In genomic region chr4:45493786-45494400, GRCm38 (mm10) we compare ENCODE assay signal across 11 mouse cellular contexts. TPM values are rescaled to one million over a fixed set of nuclear protein-coding genes. Genes with fewer than 3 reads are reported as not detected.
DNase-seq lines count a peak whose midpoint lies in the region; ATAC-seq and TF ChIP-seq lines count a peak whose summit lies in the region.
"Had no signal": no experiment of that assay in that cellular context is flagged by ENCODE, and none has a peak within 500 bp of the region (broad histone marks: within the 10 kb centered on the region; RNA-seq: fewer than 3 reads in every experiment).

No protein-coding gene starts in this region.

- no peak overlapping the region for H3K4me3 ChIP-seq in gastrocnemius, adult 2 months
- no peak overlapping the region for H3K4me3 ChIP-seq in kidney, embryonic 16.5 days (ENCODE audit: low read length)
- H3K4me3 ChIP-seq in forebrain, embryonic 14.5 days (ENCODE audit: low read depth, low read length), result no peak overlapping the region
- H3K4me3 ChIP-seq in midbrain, embryonic 16.5 days (ENCODE audit: low read depth, low read length), result no peak overlapping the region
- H3K4me3 ChIP-seq: midbrain, embryonic 12.5 days had no signal

- 44% methylated on average over 6 of the region's 6 CpGs for WGBS in kidney, embryonic 16.5 days
- WGBS in forebrain, embryonic 14.5 days, result 29% methylated on average over 6 of the region's 6 CpGs
- WGBS in midbrain, embryonic 16.5 days, result 23% methylated on average over 6 of the region's 6 CpGs

- 0 out of 2 replicates have a peak overlapping the region, but pooled peaks have one; percentile 7 for H3K9ac ChIP-seq in kidney, embryonic 16.5 days (replicated peaks; ENCODE audit: low read length)
- H3K9ac ChIP-seq in forebrain, embryonic 14.5 days (ENCODE audit: low read length), result peak overlapping the region; percentile 22
- no peak overlapping the region; the same call in 1 of the 2 replicates for H3K9ac ChIP-seq in midbrain, embryonic 16.5 days (ENCODE audit: low read depth, low read length)
- H3K9ac ChIP-seq: midbrain, embryonic 12.5 days had no signal

- H3K36me3 ChIP-seq in kidney, embryonic 16.5 days (ENCODE audit: insufficient read depth, low read length), result no peaks in the 10 kb centered on the region
- H3K36me3 ChIP-seq in forebrain, embryonic 14.5 days (ENCODE audit: control insufficient read depth, insufficient read depth, low read length), result no peaks in the 10 kb centered on the region
- no peaks in the 10 kb centered on the region for H3K36me3 ChIP-seq in midbrain, embryonic 16.5 days (ENCODE audit: control insufficient read depth, insufficient read depth, low read length)
- H3K36me3 ChIP-seq: midbrain, embryonic 12.5 days had no signal

- no peaks in the 10 kb centered on the region for H3K9me3 ChIP-seq in kidney, embryonic 16.5 days (ENCODE audit: low read length)
- no peaks in the 10 kb centered on the region for H3K9me3 ChIP-seq in forebrain, embryonic 14.5 days (replicated peaks; ENCODE audit: control insufficient read depth, low read length)
- no peaks in the 10 kb centered on the region for H3K9me3 ChIP-seq in midbrain, embryonic 16.5 days (replicated peaks; ENCODE audit: control insufficient read depth, low read length, poor library complexity, severe bottlenecking)
- H3K9me3 ChIP-seq: midbrain, embryonic 12.5 days had no signal

- DNase-seq in gastrocnemius, adult 2 months, result no peak
- DNase-seq in gastrocnemius, postnatal 10 days, result no peak
- no peak for DNase-seq in kidney, adult 11 months
- no peak for DNase-seq in forebrain, embryonic 14.5 days (ENCODE audit: low spot score)
- DNase-seq in cerebellum, adult 11 months, result no peak
- no peak for DNase-seq in right cerebral cortex, postnatal 36 days (ENCODE audit: low spot score in 2 of 2)
- DNase-seq: gastrocnemius, postnatal 14 days; kidney, adult 9 months had no signal

- peak overlapping the region; percentile 20; the same call in 1 of the 2 replicates for H3K27ac ChIP-seq in gastrocnemius, adult 2 months
- H3K27ac ChIP-seq in kidney, embryonic 16.5 days (ENCODE audit: low read length), result no peak overlapping the region
- H3K27ac ChIP-seq in forebrain, embryonic 14.5 days (ENCODE audit: low read depth, low read length), result no peak overlapping the region; the same call in 1 of the 2 replicates
- H3K27ac ChIP-seq in midbrain, embryonic 16.5 days (ENCODE audit: low read length), result no peak overlapping the region
- H3K27ac ChIP-seq: midbrain, embryonic 12.5 days had no signal

- intact Hi-C loops in gastrocnemius, adult 2 months (cut with DNase I), result no loop called here

- no peak overlapping the region for H3K4me2 ChIP-seq in kidney, embryonic 16.5 days (replicated peaks; ENCODE audit: low read depth, low read length)
- no peak overlapping the region for H3K4me2 ChIP-seq in forebrain, embryonic 14.5 days (ENCODE audit: low read length)
- H3K4me2 ChIP-seq in midbrain, embryonic 16.5 days (ENCODE audit: low read length), result no peak overlapping the region
- H3K4me2 ChIP-seq: midbrain, embryonic 12.5 days had no signal

- TF ChIP-seq CTCF in gastrocnemius, adult 2 months (IDR thresholded peaks at IDR 0.05), result no peak

- no peaks in the 10 kb centered on the region for H3K27me3 ChIP-seq in kidney, embryonic 16.5 days (ENCODE audit: insufficient read depth, low read length)
- no peaks in the 10 kb centered on the region for H3K27me3 ChIP-seq in forebrain, embryonic 14.5 days (replicated peaks; ENCODE audit: control insufficient read depth, insufficient read depth, low read length)
- no peaks in the 10 kb centered on the region; the same call in 1 of the 2 replicates for H3K27me3 ChIP-seq in midbrain, embryonic 16.5 days (ENCODE audit: control insufficient read depth, insufficient read depth, low read depth, low read length)

- no peak for ATAC-seq in kidney, embryonic 16.5 days (ENCODE audit: low FRiP score, low TSS enrichment)
- no peak for ATAC-seq in forebrain, embryonic 14.5 days
- 0 out of 2 replicates have a peak, but pooled peaks have one; percentile 34 for ATAC-seq in midbrain, embryonic 16.5 days

- H3K4me1 ChIP-seq in kidney, embryonic 16.5 days (ENCODE audit: insufficient read depth, low read length), result peaks cover 95% of the 10 kb centered on the region
- H3K4me1 ChIP-seq in forebrain, embryonic 14.5 days (ENCODE audit: control insufficient read depth, insufficient read depth, low read length), result peaks cover 88% of the 10 kb centered on the region
- peaks cover 59% of the 10 kb centered on the region for H3K4me1 ChIP-seq in midbrain, embryonic 16.5 days (ENCODE audit: control insufficient read depth, insufficient read depth, low read length)

RNA-seq across cellular contexts. Expression of gene Shb, which starts 38.4 kb away (rescaled TPM):
- total RNA-seq in gastrocnemius, adult 2 months (2021), result 10 to 100 TPM in 1 of 2 experiments, 1 to 10 TPM in 1; 6.5 to 10.0 TPM
- total RNA-seq in gastrocnemius, postnatal 10 days (2021), result 10 to 100 TPM in 1 of 2 experiments, 1 to 10 TPM in 1; 9.3 to 12.5 TPM
- polyA plus RNA-seq in kidney, embryonic 16.5 days (2015; fragmentation: Nextera tagmentation; extraction: Ambion mirVana), result 2.7 and 3.1 TPM in 2 replicates
- 14.1 and 14.5 TPM in 2 replicates for polyA plus RNA-seq in forebrain, embryonic 14.5 days (2014; fragmentation: Nextera tagmentation; extraction: Ambion mirVana)
- polyA plus RNA-seq in midbrain, embryonic 16.5 days (2015; fragmentation: Nextera tagmentation; extraction: Ambion mirVana), result 3.5 and 4.2 TPM in 2 replicates
